7 mouse cellular contexts compared by ENCODE assay signal in genomic region chr1:157439973-157440641, GRCm38 (mm10). TPM values are rescaled to one million over a fixed set of nuclear protein-coding genes. Genes with fewer than 3 reads are reported as not detected.
DNase-seq lines count a peak whose midpoint lies in the region; ATAC-seq and TF ChIP-seq lines count a peak whose summit lies in the region.

No protein-coding gene starts in this region.

- H3K9me3 ChIP-seq in embryonic facial prominence, embryonic 14.5 days (ENCODE audit: control insufficient read depth, low read length): no peaks in the 10 kb centered on the region
- no peaks in the 10 kb centered on the region for H3K9me3 ChIP-seq in liver, embryonic 12.5 days (replicated peaks)
- H3K9me3 ChIP-seq in stomach, postnatal 0 days (ENCODE audit: control insufficient read depth, low read length): no peaks in the 10 kb centered on the region

- peaks cover 13% of the 10 kb centered on the region for H3K4me1 ChIP-seq in embryonic facial prominence, embryonic 14.5 days (ENCODE audit: control insufficient read depth, insufficient read depth, low read length)
- H3K4me1 ChIP-seq in liver, embryonic 12.5 days: peaks cover 20% of the 10 kb centered on the region
- H3K4me1 ChIP-seq in stomach, postnatal 0 days (replicated peaks; ENCODE audit: control insufficient read depth, insufficient read depth): no peaks in the 10 kb centered on the region

- no peak for TF ChIP-seq EP300 in stomach, postnatal 0 days (optimal IDR thresholded peaks at IDR 0.05)

- no peak for TF ChIP-seq CTCF in stomach, postnatal 0 days (IDR thresholded peaks at IDR 0.05; ENCODE audit: low read depth)

- 12% methylated on average over 14 of the region's 14 CpGs for WGBS in embryonic facial prominence, embryonic 14.5 days
- 22% methylated on average over 14 of the region's 14 CpGs for WGBS in liver, embryonic 12.5 days (ENCODE audit: insufficient replicate concordance)
- 25% methylated on average over 14 of the region's 14 CpGs for WGBS in stomach, postnatal 0 days

- H3K36me3 ChIP-seq in embryonic facial prominence, embryonic 14.5 days (ENCODE audit: control insufficient read depth, insufficient read depth, low read length): no peaks in the 10 kb centered on the region
- no peaks in the 10 kb centered on the region for H3K36me3 ChIP-seq in liver, embryonic 12.5 days
- no peaks in the 10 kb centered on the region for H3K36me3 ChIP-seq in stomach, postnatal 0 days (ENCODE audit: control insufficient read depth, insufficient read depth, low read length)

- no peak overlapping the region for H3K9ac ChIP-seq in embryonic facial prominence, embryonic 14.5 days (ENCODE audit: low read depth, low read length)
- H3K9ac ChIP-seq in liver, embryonic 12.5 days: no peak overlapping the region
- no peak overlapping the region for H3K9ac ChIP-seq in stomach, postnatal 0 days (ENCODE audit: low read length)

- H3K27me3 ChIP-seq in embryonic facial prominence, embryonic 14.5 days (replicated peaks; ENCODE audit: control insufficient read depth, insufficient read depth, low read length): no peaks in the 10 kb centered on the region
- H3K27me3 ChIP-seq in liver, embryonic 12.5 days (replicated peaks): no peaks in the 10 kb centered on the region
- H3K27me3 ChIP-seq in stomach, postnatal 0 days (ENCODE audit: control insufficient read depth, insufficient read depth, low read length): no peaks in the 10 kb centered on the region

- intact Hi-C loops in left cerebral cortex, postnatal 4 days (cut with DNase I): no loop called here

- H3K4me2 ChIP-seq in embryonic facial prominence, embryonic 14.5 days (ENCODE audit: low read depth, low read length): peak overlapping the region; percentile 32
- peak overlapping the region; percentile 23; the same call in 1 of the 2 replicates for H3K4me2 ChIP-seq in liver, embryonic 12.5 days
- no peak overlapping the region for H3K4me2 ChIP-seq in stomach, postnatal 0 days (replicated peaks; ENCODE audit: low read depth)

- no peak overlapping the region for H3K27ac ChIP-seq in embryonic facial prominence, embryonic 14.5 days (replicated peaks; ENCODE audit: low read depth, low read length)
- H3K27ac ChIP-seq in liver, embryonic 12.5 days: no peak overlapping the region
- peak overlapping the region; percentile 74 for H3K27ac ChIP-seq in stomach, postnatal 0 days (replicated peaks)

- peak; percentile 65; the same call in 1 of the 2 replicates for ATAC-seq in embryonic facial prominence, embryonic 14.5 days (ENCODE audit: low read depth)
- no peak for ATAC-seq in liver, embryonic 12.5 days
- no peak for ATAC-seq in stomach, postnatal 0 days (ENCODE audit: low FRiP score, low TSS enrichment)

- no peak overlapping the region for H3K4me3 ChIP-seq in embryonic facial prominence, embryonic 14.5 days (ENCODE audit: low read depth, low read length)
- no peak overlapping the region for H3K4me3 ChIP-seq in liver, embryonic 12.5 days
- H3K4me3 ChIP-seq in stomach, postnatal 0 days (ENCODE audit: low read depth, low read length): no peak overlapping the region

- peak; percentile 35 for DNase-seq in left cerebral cortex, postnatal 4 days
- DNase-seq in left cerebral cortex, adult 18-20 months (ENCODE audit: low spot score in 2 of 2): no peak
- DNase-seq in embryonic facial prominence, embryonic 14.5 days (ENCODE audit: low spot score): peak; percentile 63
- DNase-seq in stomach, postnatal 0 days (ENCODE audit: low spot score): no peak
- no peak for DNase-seq in right cerebral cortex, postnatal 14 days
- DNase-seq in yolk sac, embryonic 10.5 days (ENCODE audit: low spot score): no peak

RNA-seq across cellular contexts. Expression of gene Cryzl2, which starts 18.3 kb away (rescaled TPM):
- total RNA-seq in left cerebral cortex, postnatal 4 days (2021): 1 to 10 TPM; 2.2 to 3.7 TPM
- 1 to 10 TPM; 6.0 to 6.3 TPM for total RNA-seq in left cerebral cortex, adult 18-20 months (2021)
- 13.4 and 13.6 TPM in 2 replicates for polyA plus RNA-seq in embryonic facial prominence, embryonic 14.5 days (2014; fragmentation: Nextera tagmentation; extraction: Ambion mirVana)
- 6.8 and 7.0 TPM in 2 replicates for polyA plus RNA-seq in liver, embryonic 12.5 days (2016; fragmentation: Nextera tagmentation; extraction: Ambion mirVana)
- polyA plus RNA-seq in stomach, postnatal 0 days (2015; fragmentation: Nextera tagmentation; extraction: Ambion mirVana): 14.8 and 16.4 TPM in 2 replicates

RNA-seq across cellular contexts. Expression of gene Rasal2, which starts 27.7 kb away (rescaled TPM):
- 10 to 100 TPM; 45.0 to 47.8 TPM for total RNA-seq in left cerebral cortex, postnatal 4 days (2021)
- total RNA-seq in left cerebral cortex, adult 18-20 months (2021): 10 to 100 TPM; 81.5 to 81.6 TPM
- polyA plus RNA-seq in embryonic facial prominence, embryonic 14.5 days (2014; fragmentation: Nextera tagmentation; extraction: Ambion mirVana): 12.9 and 14.8 TPM in 2 replicates
- 3.4 and 3.8 TPM in 2 replicates for polyA plus RNA-seq in liver, embryonic 12.5 days (2016; fragmentation: Nextera tagmentation; extraction: Ambion mirVana)
- 8.6 and 9.0 TPM in 2 replicates for polyA plus RNA-seq in stomach, postnatal 0 days (2015; fragmentation: Nextera tagmentation; extraction: Ambion mirVana)

Comparison
In these comparisons a context has a peak if more than half of its experiments do, and no peak if none do; other contexts are left out.
1. DNase-seq: peak in left cerebral cortex, postnatal 4 days (single experiment) and embryonic facial prominence, embryonic 14.5 days (single experiment); none in left cerebral cortex, adult 18-20 months (0 of 2), stomach, postnatal 0 days (single experiment), right cerebral cortex, postnatal 14 days (single experiment) and yolk sac, embryonic 10.5 days (single experiment).